Mouse (Mus musculus) MEL (cell line): ENCODE results near the gene Ggt1. TPM values are rescaled to one million over a fixed set of nuclear protein-coding genes. Genes with fewer than 3 reads are reported as not detected.
A peak's percentile ranks its signal among the peaks of the same experiment; 100 is the strongest.

Experiments
- DNase-seq: peaks from one replicate; pipeline ENCODE4 v3.0.0; 2011; ENCODE audit warnings: low read depth, low spot score
- H3K27ac ChIP-seq: 2 replicates; pipeline ENCODE4 v1.5.1; 2012; ENCODE audit warnings: low read depth, mild to moderate bottlenecking, control low read depth, low read length, moderate library complexity; ENCODE audit not compliant: control insufficient read depth
- H3K27me3 ChIP-seq, 2 experiments: fragments of 150-350 bp in 1 of 2; sonication (generic) in 1 of 2; 2 replicates each; pipeline ENCODE4 v1.6.1; 2012; ENCODE audit warnings: low read length in 2 of 2, mild to moderate bottlenecking in 2 of 2, improper control_type of control experiment in 1 of 2, moderate library complexity in 1 of 2; ENCODE audit not compliant: insufficient read depth in 2 of 2, control insufficient read depth in 1 of 2
- H3K36me3 ChIP-seq, 2 experiments: 2 replicates each; pipeline ENCODE4 v1.6.1; 2012 to 2014; ENCODE audit warnings: low read length in 2 of 2, improper control_type of control experiment in 1 of 2, inconsistent platforms in 1 of 2, mild to moderate bottlenecking in 1 of 2; ENCODE audit not compliant: insufficient read depth in 2 of 2, control insufficient read depth in 1 of 2
- H3K4me1 ChIP-seq, 2 experiments: fragments of 150-350 bp in 1 of 2; sonication (generic) in 1 of 2; 2 replicates each; pipeline ENCODE4 v1.6.1; 2012; ENCODE audit warnings: low read length in 2 of 2, improper control_type of control experiment in 1 of 2, mild to moderate bottlenecking in 1 of 2; ENCODE audit not compliant: insufficient read depth in 2 of 2, control insufficient read depth in 1 of 2
- H3K4me3 ChIP-seq, 2 experiments: fragments of 150-350 bp in 1 of 2; sonication (generic) in 1 of 2; 2 replicates each; pipeline ENCODE4 v1.5.1; 2012; ENCODE audit warnings: low read depth in 2 of 2, low read length in 2 of 2, mild to moderate bottlenecking in 2 of 2, moderate library complexity in 2 of 2, control low read depth in 1 of 2, improper control_type of control experiment in 1 of 2; ENCODE audit not compliant: control insufficient read depth in 1 of 2, insufficient read depth in 1 of 2
- H3K79me2 ChIP-seq: 2 replicates; pipeline ENCODE4 v1.6.1; 2012; ENCODE audit warnings: mild to moderate bottlenecking, low read length, moderate library complexity; ENCODE audit not compliant: control insufficient read depth, poor library complexity, insufficient read depth
- H3K9ac ChIP-seq: 2 replicates; pipeline ENCODE4 v1.6.1; 2012; ENCODE audit warnings: low read depth, mild to moderate bottlenecking, control low read depth, low read length, moderate library complexity; ENCODE audit not compliant: control insufficient read depth, poor library complexity, severe bottlenecking
- H3K9me3 ChIP-seq: fragments of 150-350 bp; sonication (generic); replicated peaks from 2 replicates; pipeline ENCODE4 v1.6.1; 2012; ENCODE audit warnings: mild to moderate bottlenecking, low read length, improper control_type of control experiment, moderate library complexity; ENCODE audit not compliant: insufficient read depth
- BHLHE40 ChIP-seq: IDR thresholded peaks from 2 replicates; pipeline ENCODE4 v1.6.1; 2012; ENCODE audit warnings: low read depth, mild to moderate bottlenecking, inconsistent platforms, low read length, improper control_type of control experiment, borderline replicate concordance
- CHD1 ChIP-seq: IDR thresholded peaks from 2 replicates; pipeline ENCODE4 v1.6.1; 2012; ENCODE audit warnings: low read depth, mild to moderate bottlenecking, inconsistent platforms, low read length, improper control_type of control experiment
- CHD2 ChIP-seq: IDR thresholded peaks from 2 replicates; pipeline ENCODE4 v1.6.1; 2011; ENCODE audit warnings: low read length, improper control_type of control experiment
- CTCF ChIP-seq, 3 experiments: IDR thresholded peaks in 2 of 3; conservative IDR thresholded peaks in 1 of 3; 2 replicates each; pipeline ENCODE4 v1.5.1; 2011 to 2012; ENCODE audit warnings: low read length in 3 of 3, low read depth in 2 of 3, mild to moderate bottlenecking in 2 of 3, improper control_type of control experiment in 1 of 3, inconsistent platforms in 1 of 3, mixed read lengths in 1 of 3, moderate library complexity in 1 of 3; ENCODE audit not compliant: control insufficient read depth in 1 of 3, insufficient read depth in 1 of 3, poor library complexity in 1 of 3, severe bottlenecking in 1 of 3
- ELF1 ChIP-seq: IDR thresholded peaks from 2 replicates; pipeline ENCODE4 v1.6.1; 2014; ENCODE audit warnings: low read depth, mild to moderate bottlenecking, inconsistent platforms, low read length, improper control_type of control experiment, moderate library complexity
- ETS1 ChIP-seq: IDR thresholded peaks from 2 replicates; pipeline ENCODE4 v1.6.1; 2012; ENCODE audit warnings: low read depth, mild to moderate bottlenecking, inconsistent platforms, low read length, improper control_type of control experiment, moderate library complexity
- KAT2A ChIP-seq: conservative IDR thresholded peaks from 2 replicates; pipeline ENCODE4 v1.6.1; 2012; ENCODE audit warnings: low read depth, low read length, improper control_type of control experiment, inconsistent platforms
- MAZ ChIP-seq: IDR thresholded peaks from 2 replicates; pipeline ENCODE4 v1.6.1; 2012; ENCODE audit warnings: low read depth, mild to moderate bottlenecking, inconsistent platforms, low read length, improper control_type of control experiment
- MYB ChIP-seq: IDR thresholded peaks from 2 replicates; pipeline ENCODE4 v1.6.1; 2011; ENCODE audit warnings: mild to moderate bottlenecking, low read depth, low read length, improper control_type of control experiment
- NELFE ChIP-seq: IDR thresholded peaks from 2 replicates; pipeline ENCODE4 v1.6.1; 2011; ENCODE audit warnings: low read depth, low read length, improper control_type of control experiment
- POLR2AphosphoS2 ChIP-seq: IDR thresholded peaks from 2 replicates; pipeline ENCODE4 v1.6.1; 2011; ENCODE audit warnings: low read length, improper control_type of control experiment
- POLR2AphosphoS5 ChIP-seq: IDR thresholded peaks from 2 replicates; pipeline ENCODE4 v1.6.1; 2012; ENCODE audit warnings: low read depth, borderline replicate concordance, mild to moderate bottlenecking, inconsistent platforms, low read length, moderate library complexity, mixed read lengths
- RAD21 ChIP-seq: IDR thresholded peaks from 2 replicates; pipeline ENCODE4 v1.6.1; 2011; ENCODE audit warnings: mild to moderate bottlenecking, low read depth, low read length, improper control_type of control experiment
- RCOR1 ChIP-seq: IDR thresholded peaks from 2 replicates; pipeline ENCODE4 v1.6.1; 2012; ENCODE audit warnings: low read depth, mild to moderate bottlenecking, inconsistent platforms, low read length, improper control_type of control experiment
- SIN3A ChIP-seq: IDR thresholded peaks from 2 replicates; pipeline ENCODE4 v1.6.1; 2012; ENCODE audit warnings: low read length, improper control_type of control experiment, inconsistent platforms
- SMC3 ChIP-seq: IDR thresholded peaks from 2 replicates; pipeline ENCODE4 v1.6.1; 2011; ENCODE audit warnings: low read depth, low read length, improper control_type of control experiment
- TAL1 ChIP-seq: IDR thresholded peaks from 2 replicates; pipeline ENCODE4 v1.6.1; 2012; ENCODE audit warnings: mild to moderate bottlenecking, inconsistent platforms, low read length, moderate library complexity, mixed read lengths
- TCF12 ChIP-seq: IDR thresholded peaks from 2 replicates; pipeline ENCODE4 v1.6.1; 2014; ENCODE audit warnings: low read depth, mild to moderate bottlenecking, inconsistent platforms, low read length, improper control_type of control experiment, moderate library complexity
- USF1 ChIP-seq: IDR thresholded peaks from 2 replicates; pipeline ENCODE4 v1.6.1; 2014; ENCODE audit warnings: low read depth, mild to moderate bottlenecking, inconsistent platforms, low read length, improper control_type of control experiment, moderate library complexity
- USF2 ChIP-seq, 2 experiments: IDR thresholded peaks; 2 replicates each; pipeline ENCODE4 v1.6.1; 2011 to 2012; ENCODE audit warnings: improper control_type of control experiment in 2 of 2, low read length in 2 of 2, borderline replicate concordance in 1 of 2, inconsistent platforms in 1 of 2, low read depth in 1 of 2, mild to moderate bottlenecking in 1 of 2; ENCODE audit not compliant: insufficient read depth in 1 of 2
- ZC3H11A ChIP-seq: IDR thresholded peaks from 2 replicates; pipeline ENCODE4 v1.6.1; 2012; ENCODE audit warnings: low read depth, mild to moderate bottlenecking, inconsistent platforms, low read length, improper control_type of control experiment
- ZKSCAN1 ChIP-seq: IDR thresholded peaks from 2 replicates; pipeline ENCODE4 v1.6.1; 2012; ENCODE audit warnings: low read depth, mild to moderate bottlenecking, inconsistent platforms, low read length, improper control_type of control experiment, moderate library complexity
- ZMIZ1 ChIP-seq: IDR thresholded peaks from 2 replicates; pipeline ENCODE4 v1.6.1; 2012; ENCODE audit warnings: low read depth, mild to moderate bottlenecking, inconsistent platforms, low read length, improper control_type of control experiment, moderate library complexity
- ZNF384 ChIP-seq: IDR thresholded peaks from 2 replicates; pipeline ENCODE4 v1.6.1; 2012; ENCODE audit warnings: low read depth, mild to moderate bottlenecking, inconsistent platforms, low read length, improper control_type of control experiment
- polyA plus RNA-seq, 2 experiments: library from polyadenylated mRNA; stranded (reverse) in 1 of 2; unstranded in 1 of 2; fragments of >175 nt in 1 of 2; fragments of >200 nt in 1 of 2; gene quantifications; 2 replicates each; pipeline versions ENCODE4 v1.2.1 to v1.2.4; 2012; ENCODE audit warnings: low replicate concordance in 2 of 2, low read depth in 1 of 2; ENCODE audit not compliant: insufficient read length in 2 of 2, insufficient read depth in 1 of 2, missing spikeins in 1 of 2
- total RNA-seq: library from RNA; depleted of rRNA; stranded (reverse); fragments of 300-350 nt; gene quantifications from 2 replicates; pipeline ENCODE4 v1.2.3, GENCODE M21; 2012

Gene Ggt1
- total and polyA plus RNA-seq, 3 experiments = 0.46 to 3.2 TPM; not detected in 1

- H3K79me2 ChIP-seq = no peaks in the 10 kb centered on the region
- peaks cover 10 to 12% of the 10 kb centered on the region in 2 experiments; a peak in 2 of 4 replicates for H3K27me3 ChIP-seq
- H3K4me1 ChIP-seq = no peaks in the 10 kb centered on the region
- H3K4me3 ChIP-seq = no peak overlapping the region
- no peak for DNase-seq
- no peaks in the 10 kb centered on the region for H3K9me3 ChIP-seq
- no peak for TF ChIP-seq RCOR1
- no peak for TF ChIP-seq TAL1
- TF ChIP-seq MAZ = no peak
- no peak for TF ChIP-seq ZC3H11A
- TF ChIP-seq CHD1 = no peak
- TF ChIP-seq USF2 (IDR thresholded peaks at IDR 0.05; ENCODE audit: borderline replicate concordance in 1 of 2, insufficient read depth in 1 of 2, low read depth in 1 of 2, low read length in 2 of 2) = no peak
- no peak for TF ChIP-seq TCF12
- TF ChIP-seq NELFE = no peak
- no peak for TF ChIP-seq POLR2AphosphoS2
- no peak for TF ChIP-seq ELF1
- TF ChIP-seq RAD21 = no peak
- TF ChIP-seq ZNF384 = no peak
- TF ChIP-seq ZKSCAN1 = no peak
- no peak for TF ChIP-seq POLR2AphosphoS5
- no peak for TF ChIP-seq ETS1
- no peak for TF ChIP-seq SMC3
- no peak for TF ChIP-seq KAT2A
- no peak for TF ChIP-seq USF1
- TF ChIP-seq MYB = no peak
- no peak overlapping the region for H3K9ac ChIP-seq
- no peak overlapping the region for H3K27ac ChIP-seq
- no peaks in the 10 kb centered on the region for H3K36me3 ChIP-seq
Observed at GRCm38 (mm10) chr10:75579129-75579528, 17.7 kb downstream of the Ggt1 start.

GRCm38 (mm10) chr10:75585876-75586552 is 24.6 kb downstream of the Ggt1 start:
- Histone ChIP-seq H3K27me3 (peaks cover 3 to 4% of the 10 kb centered on the region in 2 experiments; a peak in 1 of 4 replicates), H3K9ac (no peak overlapping the region), H3K27ac (no peak overlapping the region), H3K79me2 (no peaks in the 10 kb centered on the region), H3K4me1 (peaks cover 0 to 10% of the 10 kb centered on the region in 2 experiments; a peak in 2 of 4 replicates), H3K9me3 (no peaks in the 10 kb centered on the region), H3K4me3 (no peak overlapping the region), H3K36me3 (no peaks in the 10 kb centered on the region; a peak in 1 of 4 replicates)
- DNase-seq = peak; percentile 86
- TF ChIP-seq ZMIZ1 = no peak
- peak; percentile 66 for TF ChIP-seq SIN3A
- peak; percentile 99 for TF ChIP-seq RAD21
- peak; percentile 94 for TF ChIP-seq ZC3H11A
- TF ChIP-seq CHD2 = no peak
- no peak for TF ChIP-seq USF2 (IDR thresholded peaks at IDR 0.05; ENCODE audit: borderline replicate concordance in 1 of 2, insufficient read depth in 1 of 2, low read depth in 1 of 2, low read length in 2 of 2)
- no peak for TF ChIP-seq CHD1
- TF ChIP-seq SMC3 = peak; percentile 97
- peak; percentile 91 to 99 (median 93) for TF ChIP-seq CTCF (IDR thresholded peaks at IDR 0.05 in 2 of 3, conservative IDR thresholded peaks at IDR 0.05 in 1 of 3; ENCODE audit: control insufficient read depth in 1 of 3, insufficient read depth in 1 of 3, low read depth in 2 of 3, low read length in 3 of 3, poor library complexity in 1 of 3, severe bottlenecking in 1 of 3)
- 0 out of 2 replicates have a peak, but pooled peaks have one; percentile 51 for TF ChIP-seq BHLHE40
- TF ChIP-seq ZNF384 = peak; percentile 77
- no peak for TF ChIP-seq MYB
